Comparison of ENCODE assay signal across 9 mouse cellular contexts in genomic region chr8:102738961-102739487, GRCm38 (mm10). TPM values are rescaled to one million over a fixed set of nuclear protein-coding genes. Genes with fewer than 3 reads are reported as not detected.
DNase-seq lines count a peak whose midpoint lies in the region; ATAC-seq lines count a peak whose summit lies in the region.
"Had no signal": no experiment of that assay in that cellular context is flagged by ENCODE, and none has a peak within 500 bp of the region (broad histone marks: within the 10 kb centered on the region; RNA-seq: fewer than 3 reads in every experiment).

No protein-coding gene starts in this region.

- peak; percentile 29 for DNase-seq in right cerebral cortex, adult 18-20 months
- DNase-seq in right cerebral cortex, postnatal 14 days = no peak
- peak; percentile 63 for DNase-seq in heart, adult 8-10 months (ENCODE audit: low spot score)
- peak; percentile 36 to 59 for DNase-seq in left cerebral cortex, adult 8-10 months (ENCODE audit: low spot score in 2 of 2)
- DNase-seq in right cerebral cortex, postnatal 4 days = peak; percentile 28
- DNase-seq in adrenal gland, postnatal 25 days = no peak
- no peak for DNase-seq in spleen, adult 12 weeks (ENCODE audit: low spot score)

- ATAC-seq in megakaryocyte-erythroid progenitor cell, adult 5-6 weeks (replicated peaks; ENCODE audit: low FRiP score, low TSS enrichment, poor library complexity, severe bottlenecking) = no peak
- ATAC-seq: Patski had no signal

RNA-seq across cellular contexts. Expression of gene Cdh11, which starts 46.4 kb away (rescaled TPM):
- total RNA-seq in heart, adult 8-10 months (2022) = 10 to 100 TPM in 2 of 4 experiments, 1 to 10 TPM in 2; 9.6 to 10.9 (median 10.1) TPM
- 10 to 100 TPM; 48.8 to 61.3 (median 58.7) TPM for total RNA-seq in left cerebral cortex, adult 8-10 months (2022)
- 0.10 TPM in 1 of 2 replicates, not detected in the other for total RNA-seq in megakaryocyte-erythroid progenitor cell, adult 5-6 weeks (2014; fragmentation: Nextera tagmentation)
- 0.19 TPM in 1 of 2 replicates, not detected in the other for total RNA-seq in megakaryocyte-erythroid progenitor cell, adult 5-6 weeks (2017)
- total RNA-seq in adrenal gland, postnatal 25 days (2021) = 7.8 and 8.5 TPM in 2 replicates

Comparison
In these comparisons a context has a peak if more than half of its experiments do, and no peak if none do; other contexts are left out.
1. DNase-seq: peak in right cerebral cortex, adult 18-20 months (single experiment), heart, adult 8-10 months (single experiment), left cerebral cortex, adult 8-10 months (2 of 2) and right cerebral cortex, postnatal 4 days (single experiment); none in right cerebral cortex, postnatal 14 days (single experiment), adrenal gland, postnatal 25 days (single experiment) and spleen, adult 12 weeks (single experiment).